Comparison of ENCODE assay signal across 26 mouse cellular contexts in genomic region chr4:44445511-44445910, GRCm38 (mm10).
DNase-seq lines count a peak whose midpoint lies in the region; ATAC-seq and TF ChIP-seq lines count a peak whose summit lies in the region.
"Had no signal": no experiment of that assay in that cellular context is flagged by ENCODE, and none has a peak within 500 bp of the region (broad histone marks: within the 10 kb centered on the region; RNA-seq: fewer than 3 reads in every experiment).

No protein-coding gene starts in this region.

- no peaks in the 10 kb centered on the region for H3K36me3 ChIP-seq in hindbrain, postnatal 0 days (ENCODE audit: insufficient read depth, low read length)
- no peaks in the 10 kb centered on the region for H3K36me3 ChIP-seq in hindbrain, embryonic 13.5 days
- no peaks in the 10 kb centered on the region for H3K36me3 ChIP-seq in midbrain, postnatal 0 days (ENCODE audit: insufficient read depth, low read length)
- H3K36me3 ChIP-seq in midbrain, embryonic 16.5 days (ENCODE audit: control insufficient read depth, insufficient read depth, low read length), result no peaks in the 10 kb centered on the region
- H3K36me3 ChIP-seq: embryonic facial prominence, embryonic 13.5 days; forebrain, embryonic 12.5 days; heart, embryonic 12.5 days; limb, embryonic 13.5 days; liver, embryonic 12.5 days; neural tube, embryonic 12.5 days had no signal

- H3K4me3 ChIP-seq in hindbrain, postnatal 0 days (ENCODE audit: low read length), result no peak overlapping the region
- H3K4me3 ChIP-seq in hindbrain, embryonic 13.5 days, result no peak overlapping the region
- H3K4me3 ChIP-seq in midbrain, postnatal 0 days (ENCODE audit: low read depth, low read length), result no peak overlapping the region
- H3K4me3 ChIP-seq in midbrain, embryonic 16.5 days (ENCODE audit: low read depth, low read length), result no peak overlapping the region
- H3K4me3 ChIP-seq: embryonic facial prominence, embryonic 13.5 days; erythroblast, embryonic 14.5 days; forebrain, embryonic 12.5 days; heart, embryonic 12.5 days; layer of hippocampus, adult 2 months; limb, embryonic 13.5 days; liver, embryonic 12.5 days; neural tube, embryonic 12.5 days had no signal

- TF ChIP-seq CTCF in hindbrain, postnatal 0 days (IDR thresholded peaks at IDR 0.05; ENCODE audit: low read depth), result no peak
- TF ChIP-seq CTCF in midbrain, postnatal 0 days (IDR thresholded peaks at IDR 0.05), result no peak

- no peak overlapping the region for H3K9ac ChIP-seq in hindbrain, postnatal 0 days (replicated peaks; ENCODE audit: low read length)
- no peak overlapping the region for H3K9ac ChIP-seq in hindbrain, embryonic 13.5 days
- H3K9ac ChIP-seq in midbrain, postnatal 0 days (replicated peaks; ENCODE audit: low read length, poor library complexity, severe bottlenecking), result no peak overlapping the region
- H3K9ac ChIP-seq in midbrain, embryonic 16.5 days (ENCODE audit: low read depth, low read length), result no peak overlapping the region
- H3K9ac ChIP-seq: embryonic facial prominence, embryonic 13.5 days; forebrain, embryonic 12.5 days; heart, embryonic 12.5 days; limb, embryonic 13.5 days; liver, embryonic 12.5 days; neural tube, embryonic 12.5 days had no signal

- H3K4me1 ChIP-seq in hindbrain, postnatal 0 days (ENCODE audit: insufficient read depth, low read length), result no peaks in the 10 kb centered on the region
- peaks cover 26% of the 10 kb centered on the region for H3K4me1 ChIP-seq in hindbrain, embryonic 13.5 days (replicated peaks)
- H3K4me1 ChIP-seq in midbrain, postnatal 0 days (ENCODE audit: insufficient read depth, low read length), result no peaks in the 10 kb centered on the region
- peaks cover 3% of the 10 kb centered on the region; the same call in 1 of the 2 replicates for H3K4me1 ChIP-seq in midbrain, embryonic 16.5 days (ENCODE audit: control insufficient read depth, insufficient read depth, low read length)
- H3K4me1 ChIP-seq: embryonic facial prominence, embryonic 13.5 days; heart, embryonic 12.5 days; limb, embryonic 13.5 days; liver, embryonic 12.5 days had no signal

- H3K4me2 ChIP-seq in hindbrain, postnatal 0 days (ENCODE audit: low read depth, low read length), result no peak overlapping the region
- no peak overlapping the region for H3K4me2 ChIP-seq in hindbrain, embryonic 13.5 days
- no peak overlapping the region for H3K4me2 ChIP-seq in midbrain, postnatal 0 days (ENCODE audit: low read depth, low read length, poor library complexity, severe bottlenecking)
- H3K4me2 ChIP-seq in midbrain, embryonic 16.5 days (ENCODE audit: low read length), result no peak overlapping the region
- H3K4me2 ChIP-seq: embryonic facial prominence, embryonic 13.5 days; forebrain, embryonic 12.5 days; heart, embryonic 12.5 days; limb, embryonic 13.5 days; liver, embryonic 12.5 days; neural tube, embryonic 12.5 days had no signal

- no peak for ATAC-seq in hindbrain, postnatal 0 days
- ATAC-seq in hindbrain, embryonic 13.5 days (ENCODE audit: low FRiP score), result no peak
- ATAC-seq in midbrain, postnatal 0 days (ENCODE audit: low FRiP score), result peak; percentile 31; the same call in 1 of the 2 replicates
- ATAC-seq in midbrain, embryonic 16.5 days, result no peak
- ATAC-seq: intestine, postnatal 0 days; liver, embryonic 12.5 days; Patski had no signal

- peak; percentile 34 to 38 for DNase-seq in cerebellum, postnatal 10 days
- no peak for DNase-seq in cerebellum, adult 11-12 months
- DNase-seq in hindbrain, postnatal 0 days (ENCODE audit: low spot score), result peak; percentile 28
- DNase-seq in midbrain, postnatal 0 days (ENCODE audit: low spot score), result peak; percentile 37
- no peak for DNase-seq in urinary bladder, postnatal 10 days (ENCODE audit: low spot score)
- DNase-seq in cerebellum, adult 9-11 months, result no peak
- DNase-seq: cerebellum, adult 8-10 months; gastrocnemius, postnatal 25 days; heart, adult 18-20 months; kidney, postnatal 25 days; layer of hippocampus, postnatal 36 days; lung, adult 2 months; lung, postnatal 4 days; thymus, postnatal 36 days had no signal

- H3K9me3 ChIP-seq in hindbrain, postnatal 0 days (ENCODE audit: low read length), result no peaks in the 10 kb centered on the region
- H3K9me3 ChIP-seq in hindbrain, embryonic 13.5 days, result no peaks in the 10 kb centered on the region
- no peaks in the 10 kb centered on the region for H3K9me3 ChIP-seq in midbrain, postnatal 0 days (ENCODE audit: low read length)
- no peaks in the 10 kb centered on the region for H3K9me3 ChIP-seq in midbrain, embryonic 16.5 days (replicated peaks; ENCODE audit: control insufficient read depth, low read length, poor library complexity, severe bottlenecking)
- H3K9me3 ChIP-seq: embryonic facial prominence, embryonic 13.5 days; forebrain, embryonic 12.5 days; heart, embryonic 12.5 days; limb, embryonic 13.5 days; liver, embryonic 12.5 days; neural tube, embryonic 12.5 days had no signal

- H3K27me3 ChIP-seq in hindbrain, postnatal 0 days (ENCODE audit: insufficient read depth, low read length), result no peaks in the 10 kb centered on the region
- H3K27me3 ChIP-seq in hindbrain, embryonic 13.5 days, result 0 out of 2 replicates have a peak, but pooled peaks cover 3% of the 10 kb centered on the region
- no peaks in the 10 kb centered on the region for H3K27me3 ChIP-seq in midbrain, postnatal 0 days (ENCODE audit: insufficient read depth, low read length)
- no peaks in the 10 kb centered on the region for H3K27me3 ChIP-seq in midbrain, embryonic 16.5 days (ENCODE audit: control insufficient read depth, insufficient read depth, low read depth, low read length)
- H3K27me3 ChIP-seq: embryonic facial prominence, embryonic 13.5 days; heart, embryonic 12.5 days; limb, embryonic 13.5 days; liver, embryonic 12.5 days; neural tube, embryonic 12.5 days had no signal

- no peak overlapping the region for H3K27ac ChIP-seq in hindbrain, postnatal 0 days
- H3K27ac ChIP-seq in hindbrain, embryonic 13.5 days, result no peak overlapping the region
- H3K27ac ChIP-seq in midbrain, postnatal 0 days (ENCODE audit: low read depth, low read length), result no peak overlapping the region
- no peak overlapping the region for H3K27ac ChIP-seq in midbrain, embryonic 16.5 days (ENCODE audit: low read length)
- H3K27ac ChIP-seq: embryonic facial prominence, embryonic 13.5 days; forebrain, embryonic 12.5 days; layer of hippocampus, adult 2 months; limb, embryonic 13.5 days; liver, embryonic 12.5 days; neural tube, embryonic 12.5 days had no signal

- 14% methylated on average over 4 of the region's 4 CpGs for WGBS in hindbrain, postnatal 0 days
- 25% methylated on average over 4 of the region's 4 CpGs for WGBS in hindbrain, embryonic 13.5 days
- WGBS in midbrain, postnatal 0 days, result 15% methylated on average over 4 of the region's 4 CpGs
- 26% methylated on average over 4 of the region's 4 CpGs for WGBS in midbrain, embryonic 16.5 days

Comparison
In these comparisons a context has a peak if more than half of its experiments do, and no peak if none do; other contexts are left out.
1. DNase-seq: peak in cerebellum, postnatal 10 days (2 of 2), hindbrain, postnatal 0 days (single experiment) and midbrain, postnatal 0 days (single experiment); none in cerebellum, adult 11-12 months (single experiment), urinary bladder, postnatal 10 days (single experiment) and cerebellum, adult 9-11 months (single experiment).